Mouse (Mus musculus) lung, embryonic 15.5 days (tissue): Measurements from ENCODE around the gene Gm20721. TPM values are rescaled to one million over a fixed set of nuclear protein-coding genes. Genes with fewer than 3 reads are reported as not detected.
"Not testable (repeated sequence)": the region's sequence is repeated elsewhere in the genome, so short reads cannot be mapped to it uniquely, and the experiment has no call there.

Source experiments
- ATAC-seq: fragments of 200-750 bp; cut with Nextera tagmentation; 2 replicates; pipeline ENCODE4 v1.8.0; 2017; ENCODE audit warnings: moderate number of reproducible peaks, borderline replicate concordance; ENCODE audit not compliant: low FRiP score, low TSS enrichment; ENCODE audit errors: extremely low read depth
- H3K27ac ChIP-seq: fragments of 300-500 bp; sonication (generic); 2 replicates; pipeline ENCODE4 v1.5.1; 2015; ENCODE audit warnings: moderate library complexity, mild to moderate bottlenecking, inconsistent platforms
- H3K27me3 ChIP-seq: fragments of 300-500 bp; sonication (generic); 2 replicates; pipeline ENCODE4 v1.6.1; 2015; ENCODE audit warnings: inconsistent platforms
- H3K36me3 ChIP-seq: fragments of 300-500 bp; sonication (generic); 2 replicates; pipeline ENCODE4 v1.6.1; 2015; ENCODE audit warnings: inconsistent platforms
- H3K4me1 ChIP-seq: fragments of 300-500 bp; sonication (generic); 2 replicates; pipeline ENCODE4 v1.6.1; 2015; ENCODE audit warnings: inconsistent platforms
- H3K4me2 ChIP-seq: fragments of 300-500 bp; sonication (generic); 2 replicates; pipeline ENCODE4 v1.6.1; 2015; ENCODE audit warnings: inconsistent platforms, mild to moderate bottlenecking, moderate library complexity
- H3K4me3 ChIP-seq: fragments of 300-500 bp; sonication (generic); 2 replicates; pipeline ENCODE4 v1.5.1; 2015; ENCODE audit warnings: mild to moderate bottlenecking, inconsistent platforms
- H3K9ac ChIP-seq: fragments of 300-500 bp; sonication (generic); 2 replicates; pipeline ENCODE4 v1.6.1; 2015; ENCODE audit warnings: inconsistent platforms
- H3K9me3 ChIP-seq: fragments of 300-500 bp; sonication (generic); 2 replicates; pipeline ENCODE4 v1.6.1; 2016; ENCODE audit warnings: inconsistent platforms
- WGBS: fragments of 180-500 bp; shearing (Covaris S2); methylation state at CpG from one replicate; pipeline ENCODE4 v1.1.7; 2015; 5-methylcytosine and 5-hydroxymethylcytosine counted together
- polyA plus RNA-seq: library from polyadenylated mRNA; unstranded; fragments of >200 nt; fragmentation: Nextera tagmentation; extraction: Ambion mirVana; gene quantifications from 2 replicates; pipeline ENCODE4 v1.2.1, GENCODE M21; 2015

Gene Gm20721
- 25.3 and 26.4 TPM in 2 replicates for polyA plus RNA-seq

GRCm38 (mm10) chr2:174346612-174346998, at the start of gene Gm20721:
TSS of gene Gm20721 (minus strand) at chr2:174346712.
- Histone ChIP-seq H3K9ac (no peak within 1 kb of the TSS), H3K36me3 (peaks cover 40% of the 10 kb centered on the region), H3K4me2 (no peak within 1 kb of the TSS), H3K9me3 (no peaks in the 10 kb centered on the region), H3K4me1 (peaks cover 32% of the 10 kb centered on the region), H3K27ac (no peak within 1 kb of the TSS), H3K27me3 (no peaks in the 10 kb centered on the region), H3K4me3 (no peak within 1 kb of the TSS)
- ATAC-seq: no peak
- 96% methylated on average over 5 of the region's 5 CpGs for WGBS

- H3K27me3 ChIP-seq: no peaks in the 10 kb centered on the region
- no peak overlapping the region for H3K4me2 ChIP-seq
- H3K4me1 ChIP-seq: no peaks in the 10 kb centered on the region
- H3K36me3 ChIP-seq: no peaks in the 10 kb centered on the region
- no peak overlapping the region for H3K9ac ChIP-seq
- WGBS: 69% methylated on average over 5 of the region's 5 CpGs
- no peak overlapping the region for H3K4me3 ChIP-seq
- no peak for ATAC-seq
- no peak overlapping the region for H3K27ac ChIP-seq
- no peaks in the 10 kb centered on the region for H3K9me3 ChIP-seq
These were observed 46.9 kb upstream of the Gm20721 start for GRCm38 (mm10) chr2:174393383-174393782.

- H3K9ac ChIP-seq: no peak overlapping the region
- no peaks in the 10 kb centered on the region for H3K36me3 ChIP-seq
- H3K4me3 ChIP-seq: no peak overlapping the region
- 76% methylated on average over 9 of the region's 9 CpGs for WGBS
- H3K4me2 ChIP-seq: no peak overlapping the region
- no peak overlapping the region for H3K27ac ChIP-seq
- no peaks in the 10 kb centered on the region for H3K4me1 ChIP-seq
- no peak for ATAC-seq
- no peaks in the 10 kb centered on the region for H3K27me3 ChIP-seq
- no peaks in the 10 kb centered on the region for H3K9me3 ChIP-seq
These were observed 46.0 kb upstream of the Gm20721 start for GRCm38 (mm10) chr2:174392554-174392953.

GRCm38 (mm10) chr2:174391936-174392335, 45.4 kb upstream of the Gm20721 start:
- H3K9ac ChIP-seq: no peak overlapping the region
- 83% methylated on average over 3 of the region's 3 CpGs for WGBS
- no peaks in the 10 kb centered on the region for H3K36me3 ChIP-seq
- no peak overlapping the region for H3K27ac ChIP-seq
- H3K27me3 ChIP-seq: no peaks in the 10 kb centered on the region
- H3K4me2 ChIP-seq: no peak overlapping the region
- ATAC-seq: no peak
- H3K4me1 ChIP-seq: no peaks in the 10 kb centered on the region
- no peaks in the 10 kb centered on the region for H3K9me3 ChIP-seq
- no peak overlapping the region for H3K4me3 ChIP-seq

- Histone ChIP-seq H3K4me1 (no peaks in the 10 kb centered on the region), H3K4me2 (no peak overlapping the region), H3K9ac (no peak overlapping the region), H3K36me3 (no peaks in the 10 kb centered on the region), H3K27me3 (no peaks in the 10 kb centered on the region), H3K4me3 (no peak overlapping the region), H3K27ac (no peak overlapping the region), H3K9me3 (no peaks in the 10 kb centered on the region)
- WGBS: 83% methylated on average over 9 of the region's 9 CpGs
- ATAC-seq: no peak
These were observed 34.5 kb upstream of the Gm20721 start for GRCm38 (mm10) chr2:174381021-174381420.

- 76% methylated on average over 10 of the region's 10 CpGs for WGBS
These were observed 20.1 kb upstream of the Gm20721 start for GRCm38 (mm10) chr2:174366571-174366970.

GRCm38 (mm10) chr2:174359656-174360055, 13.1 kb upstream of the Gm20721 start:
- Histone ChIP-seq H3K9ac (no peak overlapping the region), H3K4me3 (no peak overlapping the region), H3K36me3 (no peaks in the 10 kb centered on the region), H3K4me1 (no peaks in the 10 kb centered on the region), H3K4me2 (no peak overlapping the region), H3K27ac (no peak overlapping the region), H3K27me3 (no peaks in the 10 kb centered on the region), H3K9me3 (no peaks in the 10 kb centered on the region)
- 75% methylated on average over 4 of the region's 4 CpGs for WGBS
- no peak for ATAC-seq

More at GRCm38 (mm10) chr2:174366571-174366970, 20.1 kb upstream of the Gm20721 start:
- Histone ChIP-seq H3K27ac (no peak overlapping the region), H3K4me1 (no peaks in the 10 kb centered on the region), H3K4me3 (no peak overlapping the region), H3K9me3 (no peaks in the 10 kb centered on the region), H3K36me3 (no peaks in the 10 kb centered on the region), H3K9ac (no peak overlapping the region), H3K4me2 (no peak overlapping the region), H3K27me3 (no peaks in the 10 kb centered on the region)
- no peak for ATAC-seq

- Histone ChIP-seq H3K27me3 (no peaks in the 10 kb centered on the region), H3K4me3 (no peak overlapping the region), H3K4me2 (no peak overlapping the region), H3K9me3 (no peaks in the 10 kb centered on the region), H3K9ac (no peak overlapping the region), H3K27ac (no peak overlapping the region), H3K36me3 (no peaks in the 10 kb centered on the region), H3K4me1 (no peaks in the 10 kb centered on the region)
- WGBS: 83% methylated on average over 4 of the region's 4 CpGs
- ATAC-seq: no peak
These were observed 12.0 kb upstream of the Gm20721 start for GRCm38 (mm10) chr2:174358516-174358915.

- H3K9me3 ChIP-seq, H3K27me3 ChIP-seq, H3K27ac ChIP-seq, H3K4me2 ChIP-seq, H3K9ac ChIP-seq, H3K4me3 ChIP-seq, ATAC-seq: not testable (repeated sequence)
- Histone ChIP-seq H3K36me3 (peaks cover 35% of the 10 kb centered on the region), H3K4me1 (peaks cover 27% of the 10 kb centered on the region)
- 94% methylated on average over 2 of the region's 2 CpGs for WGBS
These were observed 622 bp upstream of the Gm20721 start for GRCm38 (mm10) chr2:174346999-174347668.

- Histone ChIP-seq H3K27ac (peak overlapping the region; percentile 79), H3K4me2 (no peak overlapping the region), H3K9me3 (no peaks in the 10 kb centered on the region), H3K27me3 (no peaks in the 10 kb centered on the region), H3K4me3 (no peak overlapping the region), H3K9ac (no peak overlapping the region), H3K36me3 (peaks cover 43% of the 10 kb centered on the region), H3K4me1 (peaks cover 48% of the 10 kb centered on the region)
- ATAC-seq: no peak
- WGBS: 95% methylated on average over 16 of the region's 16 CpGs
These were observed 1.5 kb downstream of the Gm20721 start for GRCm38 (mm10) chr2:174344996-174345395.

- H3K9me3 ChIP-seq: no peaks in the 10 kb centered on the region
- ATAC-seq: peak; percentile 79
- H3K27me3 ChIP-seq: no peaks in the 10 kb centered on the region
- peaks cover 55% of the 10 kb centered on the region for H3K4me1 ChIP-seq
- no peak overlapping the region for H3K4me3 ChIP-seq
- WGBS: 7% methylated on average over 3 of the region's 3 CpGs
- H3K4me2 ChIP-seq: peak overlapping the region; percentile 21
- no peak overlapping the region for H3K9ac ChIP-seq
- peak overlapping the region; percentile 79 for H3K27ac ChIP-seq
- H3K36me3 ChIP-seq: peaks cover 43% of the 10 kb centered on the region
These were observed 2.4 kb downstream of the Gm20721 start for GRCm38 (mm10) chr2:174344003-174344655.

GRCm38 (mm10) chr2:174343566-174343965, 2.9 kb downstream of the Gm20721 start:
- 0% methylated on average over 1 of the region's 1 CpGs for WGBS
- no peak overlapping the region for H3K4me3 ChIP-seq
- H3K9me3 ChIP-seq: no peaks in the 10 kb centered on the region
- H3K9ac ChIP-seq: no peak overlapping the region
- H3K36me3 ChIP-seq: peaks cover 43% of the 10 kb centered on the region
- H3K4me1 ChIP-seq: peaks cover 61% of the 10 kb centered on the region
- H3K27me3 ChIP-seq: no peaks in the 10 kb centered on the region
- peak overlapping the region; percentile 79 for H3K27ac ChIP-seq
- no peak for ATAC-seq
- H3K4me2 ChIP-seq: peak overlapping the region; percentile 21; the same call in 1 of the 2 replicates
